Mouse (Mus musculus) midbrain, embryonic 11.5 days (tissue): ENCODE measurements around the gene Rgmb. TPM values are rescaled to one million over a fixed set of nuclear protein-coding genes. Genes with fewer than 3 reads are reported as not detected.

Source experiments
- ATAC-seq: fragments of 200-750 bp; cut with Nextera tagmentation; 2 replicates; pipeline ENCODE4 v1.8.0; 2017; ENCODE audit warnings: moderate TSS enrichment, moderate library complexity; ENCODE audit not compliant: low FRiP score
- DNase-seq: peaks from one replicate; pipeline ENCODE4 v3.0.0; 2015; ENCODE audit warnings: low spot score; ENCODE audit errors: missing footprints
- H3K27ac ChIP-seq: fragments of 300-500 bp; sonication (generic); 2 replicates; pipeline ENCODE4 v1.5.1; 2014; ENCODE audit warnings: low read depth, low read length
- H3K27me3 ChIP-seq: fragments of 300-500 bp; sonication (generic); 2 replicates; pipeline ENCODE4 v1.6.1; 2014; ENCODE audit warnings: mild to moderate bottlenecking, low read length, moderate library complexity, mixed read lengths; ENCODE audit not compliant: control insufficient read depth, insufficient read depth
- H3K36me3 ChIP-seq: fragments of 300-500 bp; sonication (generic); 2 replicates; pipeline ENCODE4 v1.6.1; 2014; ENCODE audit warnings: mild to moderate bottlenecking, low read length, moderate library complexity, mixed read lengths; ENCODE audit not compliant: control insufficient read depth, insufficient read depth
- H3K4me1 ChIP-seq: fragments of 300-500 bp; sonication (generic); 2 replicates; pipeline ENCODE4 v1.6.1; 2014; ENCODE audit warnings: low read length; ENCODE audit not compliant: control insufficient read depth, insufficient read depth
- H3K4me2 ChIP-seq: fragments of 300-500 bp; sonication (generic); 2 replicates; pipeline ENCODE4 v1.6.1; 2014; ENCODE audit warnings: mild to moderate bottlenecking, moderate library complexity
- H3K4me3 ChIP-seq: fragments of 300-500 bp; sonication (generic); 2 replicates; pipeline ENCODE4 v1.5.1; 2014; ENCODE audit warnings: low read depth, low read length
- H3K9ac ChIP-seq: fragments of 300-500 bp; sonication (generic); 2 replicates; pipeline ENCODE4 v1.6.1; 2014; ENCODE audit warnings: low read length
- H3K9me3 ChIP-seq: fragments of 300-500 bp; sonication (generic); 2 replicates; pipeline ENCODE4 v1.6.1; 2016; ENCODE audit warnings: low read length; ENCODE audit not compliant: control insufficient read depth
- WGBS: fragments of 180-500 bp; shearing (Covaris S2); extraction: QIAGEN DNeasy Blood & Tissue Kit; methylation state at CpG from one replicate; pipeline ENCODE4 v1.1.7; 2014; 5-methylcytosine and 5-hydroxymethylcytosine counted together
- polyA plus RNA-seq: library from polyadenylated mRNA; unstranded; fragments of >200 nt; fragmentation: Nextera tagmentation; extraction: Ambion mirVana; gene quantifications from 2 replicates; pipeline ENCODE4 v1.2.1, GENCODE M21; 2014

The Rgmb gene
- polyA plus RNA-seq, 1 experiment from 2014 or later = 73.0 TPM

DNA sequence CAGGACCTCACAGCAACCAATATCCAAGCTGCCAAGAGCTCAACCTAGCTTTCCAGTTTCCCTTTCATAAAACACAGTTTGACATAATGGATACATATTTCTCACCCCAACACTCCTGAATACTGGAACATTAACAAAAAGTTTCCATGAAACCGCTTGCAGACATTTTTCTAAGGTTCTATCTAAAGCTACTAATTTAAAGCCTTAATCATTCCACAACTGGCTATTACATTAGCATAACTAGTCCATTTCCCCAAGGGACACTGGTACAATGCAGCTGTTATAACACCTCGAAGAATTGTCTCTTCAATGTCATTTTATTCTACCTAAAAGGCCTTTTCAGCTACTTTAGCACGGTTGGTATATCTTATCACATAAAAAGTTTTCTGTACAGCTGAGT, 6.0 kb downstream of the Rgmb start:
- Histone ChIP-seq H3K4me3 (peak overlapping the region; percentile 94), H3K36me3 (peaks cover 2% of the 10 kb centered on the region; the same call in 1 of the 2 replicates), H3K4me2 (peak overlapping the region; percentile 77), H3K4me1 (peaks cover 21% of the 10 kb centered on the region), H3K9me3 (no peaks in the 10 kb centered on the region), H3K27ac (no peak overlapping the region; the same call in 1 of the 2 replicates), H3K9ac (peak overlapping the region; percentile 95), H3K27me3 (no peaks in the 10 kb centered on the region; the same call in 1 of the 2 replicates)
- WGBS = 23% methylated on average over 3 of the region's 3 CpGs
- DNase-seq (peak; percentile 91), ATAC-seq (no peak)

DNA sequence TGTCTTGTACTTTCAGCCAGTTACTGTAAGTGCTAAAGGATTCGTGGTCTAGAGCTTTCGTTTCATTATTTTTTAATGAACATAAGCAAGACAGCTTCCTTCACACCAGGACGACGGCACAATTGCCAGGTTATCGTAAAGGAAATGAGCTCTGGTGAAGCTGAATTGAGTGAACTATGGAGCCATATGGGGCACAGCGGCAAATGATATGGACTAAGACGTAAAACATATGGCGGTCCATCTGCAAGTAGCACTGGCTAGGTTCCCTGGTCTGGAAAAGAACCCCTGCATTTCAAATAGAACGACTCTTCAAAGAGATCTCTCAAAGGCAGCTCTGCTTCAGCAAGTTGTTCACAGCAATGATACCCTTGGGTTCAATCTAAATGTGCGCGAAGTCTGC, 6.5 kb downstream of the Rgmb start:
- Histone ChIP-seq H3K27me3 (no peaks in the 10 kb centered on the region; the same call in 1 of the 2 replicates), H3K9me3 (no peaks in the 10 kb centered on the region), H3K27ac (no peak overlapping the region), H3K9ac (peak overlapping the region; percentile 95), H3K36me3 (peaks cover 6% of the 10 kb centered on the region; the same call in 1 of the 2 replicates), H3K4me3 (peak overlapping the region; percentile 94), H3K4me2 (peak overlapping the region; percentile 77), H3K4me1 (peaks cover 20% of the 10 kb centered on the region)
- ATAC-seq (no peak), DNase-seq (peak; percentile 93)
- WGBS = 50% methylated on average over 11 of the region's 11 CpGs

DNA sequence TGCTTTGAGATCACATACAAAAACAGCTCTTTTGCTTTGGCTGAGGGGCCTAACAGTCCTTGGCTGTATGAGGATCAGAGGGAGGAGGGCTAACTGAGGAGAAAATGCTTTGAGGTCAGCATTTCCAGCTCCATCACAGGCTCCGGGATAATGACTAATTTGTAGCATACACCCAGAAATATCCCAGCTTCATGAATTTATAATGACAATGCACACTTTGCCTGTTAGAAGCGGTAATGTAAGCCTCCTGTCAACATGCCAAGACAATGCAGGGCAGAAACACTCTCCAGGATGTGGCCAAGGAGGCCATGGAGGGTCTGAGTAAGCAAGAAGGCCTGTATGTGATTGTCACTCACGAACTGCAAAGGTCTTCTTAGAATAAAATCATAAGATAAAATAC, 7.0 kb downstream of the Rgmb start:
- peak overlapping the region; percentile 95 for H3K9ac ChIP-seq
- H3K4me1 ChIP-seq = peaks cover 20% of the 10 kb centered on the region
- no peaks in the 10 kb centered on the region for H3K9me3 ChIP-seq
- H3K27me3 ChIP-seq = no peaks in the 10 kb centered on the region; the same call in 1 of the 2 replicates
- H3K27ac ChIP-seq = no peak overlapping the region
- DNase-seq (no peak), ATAC-seq (no peak)
- 42% methylated on average over 3 of the region's 3 CpGs for WGBS
- peak overlapping the region; percentile 94 for H3K4me3 ChIP-seq
- peaks cover 6% of the 10 kb centered on the region; the same call in 1 of the 2 replicates for H3K36me3 ChIP-seq
- H3K4me2 ChIP-seq = peak overlapping the region; percentile 77

DNA sequence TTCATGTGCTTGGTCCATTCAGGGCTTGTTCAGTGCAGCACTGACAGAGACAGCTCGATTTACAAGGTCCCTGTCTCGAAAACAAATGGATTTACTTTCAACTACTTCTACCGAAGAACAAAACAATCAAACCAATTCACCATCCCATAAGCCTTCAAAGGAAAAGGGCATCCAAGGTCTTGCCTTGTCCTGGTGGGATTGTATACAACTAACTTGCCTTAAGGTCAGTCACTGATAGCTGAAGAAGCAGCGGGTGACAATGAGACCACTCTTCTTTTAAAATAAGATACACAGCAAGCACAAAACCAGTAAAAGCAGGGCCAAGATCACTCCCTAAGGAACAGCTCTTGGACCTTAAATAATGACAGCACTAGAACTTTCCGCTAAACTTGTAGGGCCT, 7.6 kb downstream of the Rgmb start:
- H3K9me3 ChIP-seq = no peaks in the 10 kb centered on the region
- peaks cover 20% of the 10 kb centered on the region for H3K4me1 ChIP-seq

DNA sequence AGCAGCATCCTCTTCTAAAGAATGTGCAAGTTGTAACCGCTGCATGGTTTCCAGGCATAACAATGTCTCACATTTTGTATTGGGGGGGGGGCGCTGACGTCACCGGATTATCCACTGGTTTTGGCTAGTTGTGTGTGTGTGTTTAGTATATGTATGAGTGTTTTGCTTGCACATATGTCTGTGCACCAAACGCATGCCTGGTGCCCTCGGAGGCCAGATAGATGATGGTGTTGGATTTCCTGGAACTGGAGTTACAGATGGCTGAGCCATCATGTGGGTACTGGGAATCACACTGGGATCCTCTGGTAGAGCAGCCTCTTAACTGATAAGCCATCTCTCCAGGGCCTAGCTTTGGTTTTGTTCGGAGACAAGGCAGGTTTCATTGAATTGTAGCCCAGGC, 8.5 kb downstream of the Rgmb start:
- no peak for ATAC-seq
- Histone ChIP-seq H3K4me1 (peaks cover 17% of the 10 kb centered on the region), H3K27me3 (no peaks in the 10 kb centered on the region)

More for the DNA sequence above, 7.6 kb downstream of the Rgmb start:
- 25% methylated on average over 5 of the region's 5 CpGs for WGBS
- Histone ChIP-seq H3K36me3 (peaks cover 6% of the 10 kb centered on the region; the same call in 1 of the 2 replicates), H3K4me2 (peak overlapping the region; percentile 77), H3K27me3 (no peaks in the 10 kb centered on the region), H3K27ac (no peak overlapping the region), H3K4me3 (peak overlapping the region; percentile 94), H3K9ac (peak overlapping the region; percentile 95)
- DNase-seq (no peak), ATAC-seq (no peak)

DNA sequence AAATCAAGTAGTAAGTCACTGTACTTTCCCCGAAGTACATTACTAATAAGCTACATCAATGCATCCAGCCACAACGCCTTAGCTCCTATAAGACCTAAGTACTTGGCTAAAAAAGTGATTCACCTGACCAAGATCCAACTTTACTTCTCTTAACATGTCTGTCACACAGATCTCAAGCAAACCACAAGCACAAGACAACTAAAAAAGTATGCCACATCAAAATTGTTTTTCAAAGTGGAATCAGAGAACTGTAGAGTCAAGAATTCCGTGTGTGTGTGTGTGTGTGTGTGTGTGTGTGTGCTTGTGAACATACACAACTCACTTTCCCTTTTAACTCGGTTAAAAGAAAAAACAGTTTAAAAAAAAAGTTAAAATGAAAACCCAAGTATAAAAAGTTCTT, 9.1 kb downstream of the Rgmb start:
- Histone ChIP-seq H3K36me3 (peaks cover 6% of the 10 kb centered on the region; the same call in 1 of the 2 replicates), H3K9ac (no peak overlapping the region), H3K27ac (no peak overlapping the region), H3K4me3 (no peak overlapping the region), H3K4me1 (peaks cover 15% of the 10 kb centered on the region), H3K4me2 (no peak overlapping the region), H3K27me3 (no peaks in the 10 kb centered on the region), H3K9me3 (no peaks in the 10 kb centered on the region)
- no peak for ATAC-seq
- WGBS = 87% methylated on average over 4 of the region's 4 CpGs
- peak; percentile 76 for DNase-seq

More for the DNA sequence above, 8.5 kb downstream of the Rgmb start:
- WGBS = 84% methylated on average over 7 of the region's 7 CpGs
- no peak for DNase-seq
- Histone ChIP-seq H3K4me2 (peak overlapping the region; percentile 23; the same call in 1 of the 2 replicates), H3K9ac (no peak overlapping the region), H3K27ac (no peak overlapping the region), H3K4me3 (no peak overlapping the region), H3K9me3 (no peaks in the 10 kb centered on the region), H3K36me3 (peaks cover 6% of the 10 kb centered on the region; the same call in 1 of the 2 replicates)

DNA sequence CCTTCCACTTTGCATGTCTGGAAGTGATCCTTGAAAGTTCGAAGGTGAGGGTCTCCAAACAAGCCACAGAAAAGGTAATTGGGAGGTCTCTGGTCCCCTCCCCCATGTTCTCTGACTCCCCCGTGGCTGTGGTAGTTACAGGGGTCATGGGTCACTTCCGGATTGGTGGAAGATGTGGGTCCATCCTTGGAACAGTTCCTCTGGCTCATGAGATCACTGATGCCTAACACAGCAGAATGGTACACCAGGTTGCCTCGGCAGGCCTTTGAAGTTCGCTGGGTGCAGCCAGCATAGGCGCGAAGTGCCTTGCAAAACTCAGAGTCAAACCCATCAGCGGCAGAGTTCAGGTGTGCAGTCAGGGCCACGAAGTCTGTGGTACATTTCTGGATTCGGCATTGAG, 10.1 kb downstream of the Rgmb start:
- DNase-seq (peak; percentile 77), ATAC-seq (no peak)
- H3K9me3 ChIP-seq = no peaks in the 10 kb centered on the region
- no peak overlapping the region for H3K27ac ChIP-seq
- H3K4me3 ChIP-seq = no peak overlapping the region
- peaks cover 6% of the 10 kb centered on the region; the same call in 1 of the 2 replicates for H3K36me3 ChIP-seq
- H3K9ac ChIP-seq = no peak overlapping the region
- WGBS = 85% methylated on average over 10 of the region's 10 CpGs
- no peak overlapping the region for H3K4me2 ChIP-seq
- H3K27me3 ChIP-seq = no peaks in the 10 kb centered on the region
- peaks cover 15% of the 10 kb centered on the region for H3K4me1 ChIP-seq

DNA sequence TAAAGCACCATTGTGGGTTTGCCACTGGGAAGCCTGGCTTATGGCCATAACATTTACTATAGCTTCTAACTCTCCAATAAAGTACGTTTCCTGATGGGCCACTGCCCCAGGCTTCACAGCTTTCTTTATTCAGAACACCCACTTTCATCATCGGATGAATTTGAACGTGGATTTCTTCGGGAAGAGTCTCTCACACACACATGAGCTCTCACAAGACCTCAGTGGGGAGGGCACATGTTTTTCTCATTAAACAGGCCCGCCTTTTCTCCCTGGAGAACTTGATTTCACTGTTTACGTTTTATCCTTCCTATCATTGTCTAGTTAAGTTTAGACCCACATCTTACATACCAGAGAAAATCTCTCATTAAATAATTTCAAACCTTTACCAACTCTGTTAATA, 10.7 kb downstream of the Rgmb start:
- Histone ChIP-seq H3K27ac (no peak overlapping the region), H3K4me2 (no peak overlapping the region), H3K9ac (no peak overlapping the region), H3K4me3 (no peak overlapping the region), H3K36me3 (peaks cover 6% of the 10 kb centered on the region; the same call in 1 of the 2 replicates), H3K4me1 (peaks cover 15% of the 10 kb centered on the region), H3K9me3 (no peaks in the 10 kb centered on the region), H3K27me3 (no peaks in the 10 kb centered on the region)
- no peak for ATAC-seq
- peak; percentile 59 for DNase-seq
- WGBS = 77% methylated on average over 6 of the region's 6 CpGs

DNA sequence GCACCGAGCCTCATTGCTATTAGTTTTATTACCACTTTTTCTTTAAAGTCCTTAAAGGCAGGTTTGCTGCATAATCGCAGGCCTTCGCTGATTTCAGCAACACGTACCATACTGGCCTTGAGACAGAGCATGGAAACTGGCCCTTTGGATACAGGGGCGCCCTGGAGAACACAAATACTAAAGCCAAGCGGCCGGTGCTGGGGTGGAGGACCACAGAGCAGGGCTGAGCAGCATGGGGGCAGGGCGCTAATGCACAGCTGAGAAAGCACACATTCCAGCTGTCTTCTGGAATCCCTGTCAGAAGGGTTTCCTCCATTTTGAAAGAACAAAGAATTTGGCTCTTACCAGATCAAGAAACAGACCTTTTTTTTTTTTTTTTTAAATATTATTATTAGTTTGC, 12.5 kb downstream of the Rgmb start:
- H3K9ac ChIP-seq = no peak overlapping the region
- peaks cover 5% of the 10 kb centered on the region; the same call in 1 of the 2 replicates for H3K4me1 ChIP-seq
- peak; percentile 76 for DNase-seq
- H3K36me3 ChIP-seq = peaks cover 6% of the 10 kb centered on the region; the same call in 1 of the 2 replicates
- no peak overlapping the region for H3K27ac ChIP-seq
- no peak for ATAC-seq
- 76% methylated on average over 8 of the region's 8 CpGs for WGBS
- no peak overlapping the region for H3K4me2 ChIP-seq
- H3K9me3 ChIP-seq = no peaks in the 10 kb centered on the region
- H3K4me3 ChIP-seq = no peak overlapping the region
- no peaks in the 10 kb centered on the region for H3K27me3 ChIP-seq
